In the genomic region with DNA sequence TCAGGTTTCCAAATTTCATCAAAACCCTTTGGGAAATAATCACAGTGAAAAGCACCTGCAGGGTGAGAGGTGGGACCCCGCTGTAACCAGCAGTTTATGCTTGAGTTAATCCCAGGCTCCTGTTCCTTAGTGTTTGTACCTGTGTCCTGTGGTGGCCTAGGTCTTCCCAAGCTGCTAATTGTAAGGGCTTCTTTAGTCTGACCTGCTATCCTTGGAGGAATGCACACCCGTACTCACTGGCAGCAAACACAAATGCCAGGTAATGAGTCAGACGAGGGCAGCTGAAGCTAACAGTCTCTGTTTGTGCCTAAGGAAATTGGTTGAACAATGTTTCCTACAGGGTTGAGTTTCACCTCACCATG, we compare ENCODE assay signal across 9 mouse cellular contexts.
"Had no signal": no experiment of that assay in that cellular context is flagged by ENCODE, and none has a peak within 500 bp of the region (broad histone marks: within the 10 kb centered on the region; RNA-seq: fewer than 3 reads in every experiment).

No protein-coding gene starts in this region.

- H3K4me3 ChIP-seq: limb, embryonic 13.5 days; midbrain, embryonic 12.5 days had no signal

- H3K36me3 ChIP-seq: limb, embryonic 13.5 days; midbrain, embryonic 12.5 days had no signal

- ATAC-seq: midbrain, embryonic 16.5 days had no signal

- H3K4me1 ChIP-seq: midbrain, embryonic 12.5 days had no signal

- H3K9ac ChIP-seq: limb, embryonic 13.5 days; liver, embryonic 14.5 days; midbrain, embryonic 12.5 days had no signal

- H3K27me3 ChIP-seq: limb, embryonic 13.5 days; midbrain, embryonic 12.5 days had no signal

- H3K9me3 ChIP-seq: limb, embryonic 13.5 days; midbrain, embryonic 12.5 days had no signal

- H3K27ac ChIP-seq: limb, embryonic 13.5 days; liver, embryonic 14.5 days; midbrain, embryonic 12.5 days had no signal

- H3K4me2 ChIP-seq: limb, embryonic 13.5 days; midbrain, embryonic 12.5 days had no signal

- DNase-seq: kidney, postnatal 4 days; left cerebral cortex, postnatal 4 days; lung, adult 18-20 months; right cerebral cortex, postnatal 14 days; thymus, postnatal 36 days had no signal
